Comparison of ENCODE assay signal across 11 mouse cellular contexts in genomic region chr3:144640033-144640432, GRCm38 (mm10).
"Had no signal": no experiment of that assay in that cellular context is flagged by ENCODE, and none has a peak within 500 bp of the region (broad histone marks: within the 10 kb centered on the region; RNA-seq: fewer than 3 reads in every experiment).

No protein-coding gene starts in this region.

- H3K4me3 ChIP-seq: limb, embryonic 13.5 days; liver, embryonic 15.5 days; midbrain, embryonic 13.5 days; neural tube, embryonic 13.5 days had no signal

- H3K9ac ChIP-seq: limb, embryonic 13.5 days; liver, embryonic 15.5 days; lung, embryonic 14.5 days; midbrain, embryonic 13.5 days; neural tube, embryonic 13.5 days had no signal

- ATAC-seq: midbrain, embryonic 13.5 days had no signal

- H3K27ac ChIP-seq: kidney, postnatal 0 days; limb, embryonic 13.5 days; liver, embryonic 15.5 days; midbrain, embryonic 13.5 days; neural tube, embryonic 13.5 days had no signal

- H3K9me3 ChIP-seq: limb, embryonic 13.5 days; liver, embryonic 15.5 days; neural tube, embryonic 13.5 days had no signal

- H3K27me3 ChIP-seq: limb, embryonic 13.5 days; liver, embryonic 15.5 days; midbrain, embryonic 13.5 days; neural tube, embryonic 13.5 days had no signal

- H3K4me2 ChIP-seq: limb, embryonic 13.5 days; liver, embryonic 15.5 days; lung, embryonic 14.5 days; midbrain, embryonic 13.5 days; neural tube, embryonic 13.5 days had no signal

- H3K36me3 ChIP-seq: limb, embryonic 13.5 days; liver, embryonic 15.5 days; midbrain, embryonic 13.5 days; neural tube, embryonic 13.5 days had no signal

- DNase-seq: kidney, adult 9 months; kidney, postnatal 36 days; left cerebral cortex, postnatal 4 days; lung, embryonic 14.5 days; retina, postnatal 1 day; thymus, postnatal 4 days had no signal
